Mouse (Mus musculus) G1E-ER4 (cell line): ENCODE results near the gene Bicdl1. TPM values are rescaled to one million over a fixed set of nuclear protein-coding genes. Genes with fewer than 3 reads are reported as not detected.

Experiments
- GATA1 ChIP-seq: IDR thresholded peaks from one replicate; pipeline ENCODE4 v1.8.0; 2012; ENCODE audit warnings: low read length, inconsistent platforms
- polyA plus RNA-seq: library from polyadenylated mRNA; stranded (reverse); fragments of >175 nt; gene quantifications from 2 replicates; pipeline ENCODE4 v1.2.3, GENCODE M21; 2012

Gene Bicdl1
- polyA plus RNA-seq, 1 experiment: 7.3 TPM

GRCm38 (mm10) chr5:115656677-115657076, 74.7 kb downstream of the Bicdl1 start:
- no peak for TF ChIP-seq GATA1

GRCm38 (mm10) chr5:115653776-115654175, 77.6 kb downstream of the Bicdl1 start:
- no peak for TF ChIP-seq GATA1

GRCm38 (mm10) chr5:115652681-115653575, 78.5 kb downstream of the Bicdl1 start:
- TF ChIP-seq GATA1: no peak

GRCm38 (mm10) chr5:115651821-115652220, 79.6 kb downstream of the Bicdl1 start:
- TF ChIP-seq GATA1: no peak

GRCm38 (mm10) chr5:115650885-115651284, 80.5 kb downstream of the Bicdl1 start:
- TF ChIP-seq GATA1: no peak

- no peak for TF ChIP-seq GATA1
These were observed 81.7 kb downstream of the Bicdl1 start for GRCm38 (mm10) chr5:115649699-115650098.

GRCm38 (mm10) chr5:115648876-115649275, 82.5 kb downstream of the Bicdl1 start:
- no peak for TF ChIP-seq GATA1

GRCm38 (mm10) chr5:115644192-115644591, 87.2 kb downstream of the Bicdl1 start:
- no peak for TF ChIP-seq GATA1

- TF ChIP-seq GATA1: no peak
These were observed 95.9 kb downstream of the Bicdl1 start for GRCm38 (mm10) chr5:115635536-115635935.

- TF ChIP-seq GATA1: peak; percentile 62
These were observed 97.4 kb downstream of the Bicdl1 start for GRCm38 (mm10) chr5:115634046-115634445.

GRCm38 (mm10) chr5:115633060-115633459, 98.4 kb downstream of the Bicdl1 start:
- no peak for TF ChIP-seq GATA1

GRCm38 (mm10) chr5:115632358-115632714, 99.1 kb downstream of the Bicdl1 start:
- no peak for TF ChIP-seq GATA1

GRCm38 (mm10) chr5:115631505-115632357, 99.7 kb downstream of the Bicdl1 start, which contains the start of gene Rab35:
Gene Rab35 (plus strand): TSS chr5:115631908.
- TF ChIP-seq GATA1: no peak

- TF ChIP-seq GATA1: no peak
These were observed 101.1 kb downstream of the Bicdl1 start for GRCm38 (mm10) chr5:115630291-115630690.

- TF ChIP-seq GATA1: no peak
These were observed 101.7 kb downstream of the Bicdl1 start for GRCm38 (mm10) chr5:115629672-115630071.

- TF ChIP-seq GATA1: no peak
These were observed 103.3 kb downstream of the Bicdl1 start for GRCm38 (mm10) chr5:115628083-115628482.
